Mouse (Mus musculus): ENCODE results near the gene Gm8369. TPM values are rescaled to one million over a fixed set of nuclear protein-coding genes. Genes with fewer than 3 reads are reported as not detected.
"Not testable (repeated sequence)": the region's sequence is repeated elsewhere in the genome, so short reads cannot be mapped to it uniquely, and the experiment has no call there.

Gene Gm8369
- not detected in 2 replicates for polyA plus RNA-seq (2015; fragmentation: Nextera tagmentation; extraction: Ambion mirVana)

- 41% methylated on average over 2 of the region's 2 CpGs for WGBS
- no peak for ATAC-seq
Observed at GRCm38 (mm10) chr19:11485746-11486145, at the start of gene Gm8369. Gene Gm8369 (plus strand): TSS chr19:11485938.

GRCm38 (mm10) chr19:11443338-11443737, 42.4 kb upstream of the Gm8369 start, which contains the start of gene Ms4a4b:
Gene Ms4a4b (plus strand): TSS chr19:11443553.
- H3K9ac ChIP-seq (ENCODE audit: low read depth, low read length): no peak within 1 kb of the TSS
- H3K27me3 ChIP-seq (replicated peaks; ENCODE audit: control insufficient read depth, insufficient read depth, low read length): no peaks in the 10 kb centered on the region
- no peak for ATAC-seq
- no peaks in the 10 kb centered on the region for H3K4me1 ChIP-seq (ENCODE audit: control insufficient read depth, insufficient read depth, low read length)
- H3K4me3 ChIP-seq (ENCODE audit: low read length): no peak within 1 kb of the TSS
- no peak within 1 kb of the TSS for H3K27ac ChIP-seq (ENCODE audit: low read length)
- H3K9me3 ChIP-seq (ENCODE audit: control insufficient read depth, low read length): no peaks in the 10 kb centered on the region
- no peak within 1 kb of the TSS for H3K4me2 ChIP-seq (ENCODE audit: low read depth, low read length)
- no peaks in the 10 kb centered on the region for H3K36me3 ChIP-seq (ENCODE audit: control insufficient read depth, insufficient read depth, low read length)

More at GRCm38 (mm10) chr19:11485746-11486145, at the start of gene Gm8369:
- Histone ChIP-seq H3K27ac (ENCODE audit: low read length) (no peak within 1 kb of the TSS), H3K4me1 (ENCODE audit: control insufficient read depth, insufficient read depth, low read length) (no peaks in the 10 kb centered on the region), H3K27me3 (replicated peaks; ENCODE audit: control insufficient read depth, insufficient read depth, low read length) (no peaks in the 10 kb centered on the region), H3K4me3 (ENCODE audit: low read length) (no peak within 1 kb of the TSS), H3K4me2 (ENCODE audit: low read depth, low read length) (no peak within 1 kb of the TSS), H3K9me3 (ENCODE audit: control insufficient read depth, low read length) (no peaks in the 10 kb centered on the region), H3K9ac (ENCODE audit: low read depth, low read length) (no peak within 1 kb of the TSS), H3K36me3 (ENCODE audit: control insufficient read depth, insufficient read depth, low read length) (no peaks in the 10 kb centered on the region)

- Histone ChIP-seq H3K4me3 (ENCODE audit: low read length) (no peak overlapping the region), H3K36me3 (ENCODE audit: control insufficient read depth, insufficient read depth, low read length) (no peaks in the 10 kb centered on the region), H3K27me3 (replicated peaks; ENCODE audit: control insufficient read depth, insufficient read depth, low read length) (no peaks in the 10 kb centered on the region), H3K27ac (ENCODE audit: low read length) (no peak overlapping the region), H3K4me2 (ENCODE audit: low read depth, low read length) (no peak overlapping the region), H3K9ac (ENCODE audit: low read depth, low read length) (no peak overlapping the region), H3K9me3 (ENCODE audit: control insufficient read depth, low read length) (no peaks in the 10 kb centered on the region), H3K4me1 (ENCODE audit: control insufficient read depth, insufficient read depth, low read length) (no peaks in the 10 kb centered on the region)
- 76% methylated on average over 5 of the region's 5 CpGs for WGBS
- ATAC-seq: no peak
Observed at GRCm38 (mm10) chr19:11443964-11444363, 41.8 kb upstream of the Gm8369 start.

DNA sequence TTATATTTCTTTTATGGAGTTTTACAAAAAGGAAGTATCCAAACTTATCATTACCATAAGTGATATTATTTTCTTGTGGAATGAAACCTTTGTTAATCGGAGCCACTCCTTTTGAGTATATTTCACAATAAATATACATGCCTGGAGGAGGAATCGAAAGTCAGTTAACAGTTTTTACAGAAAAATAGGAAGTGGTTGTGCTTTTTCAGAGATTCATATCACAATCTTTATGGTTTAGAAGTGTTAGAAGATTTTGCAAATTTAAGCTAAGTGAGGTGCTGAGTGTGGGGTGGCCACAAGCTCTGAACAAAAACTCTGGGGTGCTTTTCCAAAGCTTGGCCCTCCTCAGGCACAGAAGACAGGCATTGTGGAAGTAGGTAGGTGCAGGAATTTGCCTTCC, 38.5 kb upstream of the Gm8369 start:
- H3K4me1 ChIP-seq (ENCODE audit: control insufficient read depth, insufficient read depth, low read length): no peaks in the 10 kb centered on the region
- H3K9ac ChIP-seq (ENCODE audit: low read depth, low read length): no peak overlapping the region
- WGBS: 89% methylated on average over 2 of the region's 2 CpGs
- no peaks in the 10 kb centered on the region for H3K36me3 ChIP-seq (ENCODE audit: control insufficient read depth, insufficient read depth, low read length)
- H3K9me3 ChIP-seq (ENCODE audit: control insufficient read depth, low read length): no peaks in the 10 kb centered on the region
- no peak overlapping the region for H3K27ac ChIP-seq (ENCODE audit: low read length)
- no peak overlapping the region for H3K4me2 ChIP-seq (ENCODE audit: low read depth, low read length)
- ATAC-seq: no peak
- H3K27me3 ChIP-seq (replicated peaks; ENCODE audit: control insufficient read depth, insufficient read depth, low read length): no peaks in the 10 kb centered on the region
- no peak overlapping the region for H3K4me3 ChIP-seq (ENCODE audit: low read length)

- H3K27me3 ChIP-seq (replicated peaks; ENCODE audit: control insufficient read depth, insufficient read depth, low read length); H3K9ac ChIP-seq (ENCODE audit: low read depth, low read length); ATAC-seq; H3K36me3 ChIP-seq (ENCODE audit: control insufficient read depth, insufficient read depth, low read length); H3K4me1 ChIP-seq (ENCODE audit: control insufficient read depth, insufficient read depth, low read length); H3K4me3 ChIP-seq (ENCODE audit: low read length); H3K27ac ChIP-seq (ENCODE audit: low read length); H3K4me2 ChIP-seq (ENCODE audit: low read depth, low read length); H3K9me3 ChIP-seq (ENCODE audit: control insufficient read depth, low read length): not testable (repeated sequence)
- WGBS: 73% methylated on average over 3 of the region's 4 CpGs
Observed at GRCm38 (mm10) chr19:11459041-11459440, 26.7 kb upstream of the Gm8369 start.

- not testable (repeated sequence) for H3K27ac ChIP-seq (ENCODE audit: low read length); H3K9me3 ChIP-seq (ENCODE audit: control insufficient read depth, low read length); H3K27me3 ChIP-seq (replicated peaks; ENCODE audit: control insufficient read depth, insufficient read depth, low read length); H3K4me2 ChIP-seq (ENCODE audit: low read depth, low read length); H3K4me3 ChIP-seq (ENCODE audit: low read length); H3K4me1 ChIP-seq (ENCODE audit: control insufficient read depth, insufficient read depth, low read length); ATAC-seq; H3K9ac ChIP-seq (ENCODE audit: low read depth, low read length); H3K36me3 ChIP-seq (ENCODE audit: control insufficient read depth, insufficient read depth, low read length)
- WGBS: 30% methylated on average over 1 of the region's 1 CpGs
Observed at GRCm38 (mm10) chr19:11464795-11465194, 20.9 kb upstream of the Gm8369 start.

DNA sequence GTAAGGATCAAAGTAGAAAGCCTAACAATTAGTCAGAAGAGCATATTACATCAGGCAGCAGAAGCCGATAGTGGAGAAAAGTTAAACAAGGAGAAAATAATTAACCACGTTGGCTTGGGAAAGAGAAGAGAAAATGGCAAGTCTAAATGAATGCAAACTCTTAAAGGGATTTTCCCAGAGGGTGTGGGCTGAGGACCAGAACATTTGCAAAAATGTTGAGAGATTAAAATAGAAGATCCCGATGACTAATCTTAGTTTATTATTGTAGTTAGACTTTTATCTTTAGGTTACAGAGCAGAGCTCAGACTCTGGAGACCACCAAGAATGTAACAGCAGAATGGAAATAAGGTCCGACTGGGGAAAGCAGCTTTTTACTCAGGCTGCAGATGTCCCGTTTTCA, 19.3 kb upstream of the Gm8369 start:
- Histone ChIP-seq H3K9ac (ENCODE audit: low read depth, low read length) (no peak overlapping the region), H3K27ac (ENCODE audit: low read length) (no peak overlapping the region), H3K4me1 (ENCODE audit: control insufficient read depth, insufficient read depth, low read length) (no peaks in the 10 kb centered on the region), H3K9me3 (ENCODE audit: control insufficient read depth, low read length) (no peaks in the 10 kb centered on the region), H3K27me3 (replicated peaks; ENCODE audit: control insufficient read depth, insufficient read depth, low read length) (no peaks in the 10 kb centered on the region), H3K4me3 (ENCODE audit: low read length) (no peak overlapping the region), H3K36me3 (ENCODE audit: control insufficient read depth, insufficient read depth, low read length) (no peaks in the 10 kb centered on the region), H3K4me2 (ENCODE audit: low read depth, low read length) (no peak overlapping the region)
- 54% methylated on average over 5 of the region's 5 CpGs for WGBS
- ATAC-seq: 0 out of 2 replicates have a peak, but pooled peaks have one; percentile 31

- not testable (repeated sequence) for H3K4me2 ChIP-seq (ENCODE audit: low read depth, low read length); H3K27me3 ChIP-seq (replicated peaks; ENCODE audit: control insufficient read depth, insufficient read depth, low read length); H3K9ac ChIP-seq (ENCODE audit: low read depth, low read length); H3K9me3 ChIP-seq (ENCODE audit: control insufficient read depth, low read length); ATAC-seq; H3K27ac ChIP-seq (ENCODE audit: low read length); H3K36me3 ChIP-seq (ENCODE audit: control insufficient read depth, insufficient read depth, low read length); H3K4me1 ChIP-seq (ENCODE audit: control insufficient read depth, insufficient read depth, low read length); H3K4me3 ChIP-seq (ENCODE audit: low read length)
- 50% methylated on average over 1 of the region's 1 CpGs for WGBS
Observed at GRCm38 (mm10) chr19:11468361-11468760, 17.4 kb upstream of the Gm8369 start.

- not testable (repeated sequence) for ATAC-seq; H3K9me3 ChIP-seq (ENCODE audit: control insufficient read depth, low read length); H3K4me3 ChIP-seq (ENCODE audit: low read length); H3K36me3 ChIP-seq (ENCODE audit: control insufficient read depth, insufficient read depth, low read length); H3K9ac ChIP-seq (ENCODE audit: low read depth, low read length); H3K4me1 ChIP-seq (ENCODE audit: control insufficient read depth, insufficient read depth, low read length); H3K27ac ChIP-seq (ENCODE audit: low read length); H3K4me2 ChIP-seq (ENCODE audit: low read depth, low read length); H3K27me3 ChIP-seq (replicated peaks; ENCODE audit: control insufficient read depth, insufficient read depth, low read length)
- WGBS: 85% methylated on average over 4 of the region's 4 CpGs
Observed at GRCm38 (mm10) chr19:11469215-11469614, 16.5 kb upstream of the Gm8369 start, which contains the start of gene Ms4a6c. Gene Ms4a6c (plus strand): TSS chr19:11469366.

GRCm38 (mm10) chr19:11479714-11480113, 6.0 kb upstream of the Gm8369 start:
- H3K9me3 ChIP-seq (ENCODE audit: control insufficient read depth, low read length): no peaks in the 10 kb centered on the region
- no peaks in the 10 kb centered on the region for H3K36me3 ChIP-seq (ENCODE audit: control insufficient read depth, insufficient read depth, low read length)
- 84% methylated on average over 2 of the region's 2 CpGs for WGBS
- no peak overlapping the region for H3K4me2 ChIP-seq (ENCODE audit: low read depth, low read length)
- no peak for ATAC-seq
- H3K4me1 ChIP-seq (ENCODE audit: control insufficient read depth, insufficient read depth, low read length): no peaks in the 10 kb centered on the region
- no peak overlapping the region for H3K9ac ChIP-seq (ENCODE audit: low read depth, low read length)
- no peak overlapping the region for H3K4me3 ChIP-seq (ENCODE audit: low read length)
- no peaks in the 10 kb centered on the region for H3K27me3 ChIP-seq (replicated peaks; ENCODE audit: control insufficient read depth, insufficient read depth, low read length)
- no peak overlapping the region for H3K27ac ChIP-seq (ENCODE audit: low read length)
